Mouse (Mus musculus): ENCODE data around the gene Ifi207.
"Not testable (repeated sequence)": the region's sequence is repeated elsewhere in the genome, so short reads cannot be mapped to it uniquely, and the experiment has no call there.

The Ifi207 gene

DNA sequence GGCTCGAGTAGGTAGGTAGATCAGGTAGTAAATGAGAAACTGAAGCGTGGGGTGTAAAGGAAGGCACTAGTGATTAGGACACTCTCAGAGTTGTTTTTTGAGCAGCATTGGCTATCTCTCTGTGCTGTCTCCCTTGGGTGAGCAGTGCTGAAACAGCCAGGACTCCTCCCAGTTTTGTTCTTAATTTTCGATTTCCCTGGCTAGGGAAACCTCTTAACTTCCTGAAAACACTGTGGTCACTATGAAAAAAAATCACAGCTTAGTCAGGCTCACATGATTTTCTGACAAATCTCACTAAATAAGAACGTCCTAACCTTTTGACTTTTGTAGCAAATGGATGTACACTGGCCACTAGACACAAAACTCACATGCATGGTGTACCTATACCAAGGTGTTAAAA lies at the start of gene Ifi207:
Gene Ifi207, minus strand, starts transcription at position 92 of the 400 bp plus-strand sequence.
- DNase-seq (ENCODE audit: extremely low read depth, low read depth, low spot score): no peak

DNA sequence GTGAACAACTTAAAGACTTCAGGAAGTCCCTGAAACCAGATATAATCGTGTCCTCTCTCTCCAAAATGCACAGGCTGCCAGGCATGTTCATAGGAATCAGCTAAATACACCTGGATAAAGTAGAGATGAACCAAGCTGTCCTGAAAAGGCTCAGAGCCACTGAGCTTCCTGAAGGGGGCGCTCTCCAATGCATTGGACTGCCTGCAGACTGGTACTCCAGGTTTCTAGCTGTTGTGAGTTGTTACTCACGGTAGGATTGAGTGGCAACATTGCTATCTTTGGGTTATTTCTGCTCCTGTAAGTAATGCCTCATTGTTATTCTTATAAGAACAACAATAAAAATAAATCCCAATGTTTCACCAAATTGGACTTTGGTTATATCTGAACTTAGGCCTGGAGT lies 31.9 kb upstream of the Ifi207 start:
- not testable (repeated sequence) for DNase-seq (ENCODE audit: extremely low read depth, low read depth, low spot score)

GRCm38 (mm10) chr1:173766848-173767617 lies 25.5 kb upstream of the Ifi207 start, which contains the start of gene Ifi204:
Ifi204 (minus strand) TSS chr1:173766943.
- not testable (repeated sequence) for DNase-seq (ENCODE audit: extremely low read depth, low read depth, low spot score)

GRCm38 (mm10) chr1:173760032-173760431 lies 18.5 kb upstream of the Ifi207 start:
- not testable (repeated sequence) for DNase-seq (ENCODE audit: extremely low read depth, low read depth, low spot score)

DNA sequence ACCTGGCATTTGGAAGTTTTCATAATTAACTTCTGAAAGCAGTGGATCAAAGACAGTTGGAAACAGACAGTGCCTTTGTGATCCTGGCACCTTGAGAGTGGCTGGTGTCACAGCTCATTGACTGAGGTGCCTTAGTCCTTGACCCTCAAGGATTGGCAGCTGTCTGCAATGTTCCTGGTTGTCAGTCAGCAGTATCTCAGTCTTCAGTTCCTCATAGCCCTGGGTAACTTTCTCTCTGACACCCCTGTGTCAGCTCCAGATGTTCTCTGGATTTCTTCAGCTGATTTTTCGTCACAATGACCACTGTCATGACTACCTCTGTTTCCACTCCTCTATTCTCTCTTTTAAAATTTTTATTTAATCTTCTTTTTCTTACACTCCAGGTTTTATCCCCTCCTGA lies 715 bp upstream of the Ifi207 start:
- DNase-seq (ENCODE audit: extremely low read depth, low read depth, low spot score): no peak

DNA sequence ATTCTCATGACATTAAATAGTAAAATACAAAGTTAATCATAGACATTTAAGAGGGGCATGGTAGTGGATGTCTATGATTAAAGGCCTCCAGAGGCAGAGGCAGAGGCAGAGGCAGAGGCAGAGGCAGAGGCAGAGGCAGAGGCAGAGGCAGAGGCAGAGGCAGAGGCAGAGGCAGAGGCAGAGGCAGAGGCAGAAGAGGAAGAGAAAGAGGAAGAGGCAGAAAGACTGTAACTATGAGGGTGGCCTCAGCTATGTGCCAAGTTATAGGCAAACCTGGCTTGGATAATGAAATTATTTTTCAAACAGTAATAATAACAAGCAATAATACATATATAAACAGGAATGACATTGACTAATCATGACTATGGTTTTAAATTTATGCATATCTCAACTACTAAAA lies 1.0 kb downstream of the Ifi207 start:
- DNase-seq (ENCODE audit: extremely low read depth, low read depth, low spot score): no peak

DNA sequence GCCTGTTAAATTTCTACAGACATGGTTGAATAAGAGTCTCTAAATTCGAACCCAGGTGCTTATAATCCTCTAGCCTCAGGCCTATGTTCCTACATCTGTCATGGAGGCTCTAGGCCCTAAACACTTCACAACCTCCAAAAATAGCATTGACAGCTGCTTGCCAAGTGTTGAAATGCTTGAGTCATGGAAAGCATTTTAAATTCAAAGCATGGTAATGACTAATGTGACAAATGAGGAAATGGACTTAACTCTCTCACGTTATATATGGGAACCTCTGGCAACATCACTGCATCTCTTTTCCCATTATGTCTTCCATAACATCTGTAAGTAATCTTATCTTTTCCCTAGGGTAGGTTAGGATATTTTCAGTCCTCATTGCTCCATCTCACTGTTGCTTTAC lies 4.6 kb downstream of the Ifi207 start:
- DNase-seq (ENCODE audit: extremely low read depth, low read depth, low spot score): no peak

DNA sequence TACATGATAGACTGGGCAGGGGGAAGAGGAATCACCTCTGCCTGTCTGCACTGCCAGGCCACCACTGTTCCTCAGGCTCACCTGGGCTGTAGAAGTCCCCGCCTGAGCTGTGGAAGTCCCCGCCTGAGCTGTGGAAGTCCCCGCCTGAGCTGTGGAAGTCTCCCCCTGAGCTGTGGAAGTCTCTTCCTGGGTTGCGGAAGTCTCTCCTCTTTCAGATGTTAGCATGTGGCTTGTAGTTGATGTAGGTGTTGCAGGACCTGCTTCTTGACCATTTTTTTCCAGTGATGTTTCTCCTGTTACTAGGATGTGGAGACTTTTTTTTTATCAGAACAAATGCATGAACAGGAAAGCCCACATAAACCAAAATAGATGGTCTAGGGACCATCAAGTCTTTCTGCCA lies 6.5 kb downstream of the Ifi207 start:
- not testable (repeated sequence) for DNase-seq (ENCODE audit: extremely low read depth, low read depth, low spot score)

- no peak for DNase-seq (ENCODE audit: extremely low read depth, low read depth, low spot score)
Measured at GRCm38 (mm10) chr1:173733219-173733618, 8.3 kb downstream of the Ifi207 start.

- DNase-seq (ENCODE audit: extremely low read depth, low read depth, low spot score): no peak
Measured at GRCm38 (mm10) chr1:173694270-173694669, 47.3 kb downstream of the Ifi207 start.

DNA sequence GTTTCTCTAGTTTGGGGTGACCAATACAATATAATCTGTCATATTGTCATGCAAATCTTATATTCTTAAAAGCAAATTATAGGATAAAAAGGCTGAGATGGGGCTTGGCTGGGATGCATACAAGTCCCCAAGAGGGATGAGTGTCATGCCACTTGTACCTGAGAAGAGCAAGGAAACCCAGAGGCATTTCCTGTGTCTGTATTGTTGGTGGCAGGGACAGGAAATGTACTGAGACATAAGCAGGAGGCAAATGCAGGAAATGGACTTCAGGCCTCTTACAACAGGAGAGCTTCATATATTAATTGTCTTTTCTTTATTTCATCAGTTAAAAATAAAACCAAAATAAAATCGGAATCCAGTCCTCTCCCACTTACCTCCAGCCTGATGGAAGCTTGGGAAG lies 62.9 kb downstream of the Ifi207 start:
- DNase-seq (ENCODE audit: extremely low read depth, low read depth, low spot score): not testable (repeated sequence)

DNA sequence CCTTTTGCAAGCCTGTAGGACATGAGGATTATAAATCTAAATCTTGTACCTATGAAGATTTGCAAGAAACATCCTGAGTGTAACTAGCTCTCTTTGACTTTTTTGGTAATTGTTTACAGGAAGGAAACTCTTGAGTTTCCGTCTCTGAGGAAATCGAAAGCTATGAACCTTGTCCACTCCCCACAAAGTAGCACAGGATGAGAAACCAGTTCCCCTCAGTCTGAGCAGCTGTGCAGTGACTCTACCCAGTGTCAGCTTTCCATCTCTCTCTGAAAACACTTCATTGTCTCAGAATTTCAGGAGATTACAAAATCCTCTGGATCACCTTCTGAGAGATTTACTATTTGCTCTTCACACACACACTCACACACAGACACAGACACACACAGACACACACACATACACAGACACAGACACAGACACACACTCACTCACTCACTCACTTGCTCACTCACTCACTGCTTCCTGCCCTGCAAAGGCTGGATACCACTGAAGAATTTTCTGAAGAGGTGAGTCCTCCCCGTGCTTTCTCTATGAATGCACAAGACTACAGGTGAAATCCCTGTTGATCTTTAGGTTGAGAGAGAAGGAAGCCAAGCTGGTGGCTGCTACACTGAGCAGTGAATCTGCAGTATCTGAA lies 68.0 kb downstream of the Ifi207 start, which contains the start of gene Ifi208:
Gene Ifi208, plus strand, starts transcription at position 218 of the 640 bp plus-strand sequence.
- DNase-seq (ENCODE audit: extremely low read depth, low read depth, low spot score): not testable (repeated sequence)
